Mouse (Mus musculus) ES-Bruce4 (cell line): ENCODE data around the gene Olfr1406. TPM values are rescaled to one million over a fixed set of nuclear protein-coding genes. Genes with fewer than 3 reads are reported as not detected.

Experiments
- H3K27ac ChIP-seq: 2 replicates; pipeline ENCODE4 v1.5.1; 2012; ENCODE audit warnings: low read length, inconsistent platforms; ENCODE audit not compliant: insufficient read depth
- H3K27me3 ChIP-seq: 2 replicates; pipeline ENCODE4 v1.6.1; 2012; ENCODE audit warnings: mild to moderate bottlenecking, low read length, inconsistent platforms; ENCODE audit not compliant: control insufficient read depth, poor library complexity, insufficient read depth, severe bottlenecking
- H3K36me3 ChIP-seq: 2 replicates; pipeline ENCODE4 v1.6.1; 2012; ENCODE audit warnings: inconsistent platforms, mild to moderate bottlenecking, low read length, moderate library complexity; ENCODE audit not compliant: control insufficient read depth, poor library complexity, insufficient read depth, severe bottlenecking
- H3K4me1 ChIP-seq: one replicate; pipeline ENCODE4 v1.8.1; 2011; ENCODE audit warnings: low read length; ENCODE audit not compliant: control insufficient read depth, insufficient read depth
- H3K4me3 ChIP-seq: 2 replicates; pipeline ENCODE4 v1.5.1; 2011; ENCODE audit warnings: low read depth, mild to moderate bottlenecking, low read length
- H3K9ac ChIP-seq: 2 replicates; pipeline ENCODE4 v1.6.1; 2012; ENCODE audit warnings: low read depth, mild to moderate bottlenecking, inconsistent platforms; ENCODE audit not compliant: poor library complexity, severe bottlenecking
- H3K9me3 ChIP-seq: replicated peaks from 2 replicates; pipeline ENCODE4 v1.6.1; 2012; ENCODE audit warnings: mild to moderate bottlenecking, low read length, inconsistent platforms; ENCODE audit not compliant: control insufficient read depth, poor library complexity, insufficient read depth, severe bottlenecking
- CTCF ChIP-seq: IDR thresholded peaks from one replicate; pipeline ENCODE4 v1.8.1; 2011; ENCODE audit warnings: low read depth, low read length
- EP300 ChIP-seq: IDR thresholded peaks from 2 replicates; pipeline ENCODE4 v1.6.1; 2011; ENCODE audit warnings: low read depth, low read length; ENCODE audit not compliant: insufficient read depth
- POLR2A ChIP-seq: IDR thresholded peaks from one replicate; pipeline ENCODE4 v1.8.1; 2011; ENCODE audit warnings: low read length; ENCODE audit not compliant: insufficient read depth
- polyA plus RNA-seq: library from polyadenylated mRNA; stranded (reverse); fragments of >200 nt; gene quantifications from 2 replicates; pipeline ENCODE4 v1.2.4, GENCODE M21; 2011; ENCODE audit warnings: low read depth; ENCODE audit not compliant: missing spikeins, insufficient read depth, insufficient read length

Olfr1406 gene
- polyA plus RNA-seq, 1 experiment: not detected

- Histone ChIP-seq H3K36me3 (no peaks in the 10 kb centered on the region), H3K4me3 (no peak overlapping the region), H3K4me1 (no peaks in the 10 kb centered on the region), H3K9me3 (no peaks in the 10 kb centered on the region), H3K9ac (no peak overlapping the region), H3K27ac (no peak overlapping the region), H3K27me3 (no peaks in the 10 kb centered on the region)
- TF ChIP-seq CTCF (no peak), POLR2A (no peak), EP300 (no peak)
These were observed 5.9 kb upstream of the Olfr1406 start for GRCm38 (mm10) chr1:173196359-173196758.

- Histone ChIP-seq H3K4me3 (no peak overlapping the region), H3K27me3 (no peaks in the 10 kb centered on the region), H3K36me3 (no peaks in the 10 kb centered on the region), H3K9me3 (no peaks in the 10 kb centered on the region), H3K9ac (no peak overlapping the region), H3K27ac (no peak overlapping the region), H3K4me1 (no peaks in the 10 kb centered on the region)
- no peak for TF ChIP-seq CTCF
- TF ChIP-seq EP300: no peak
- TF ChIP-seq POLR2A: no peak
These were observed 1.6 kb upstream of the Olfr1406 start for GRCm38 (mm10) chr1:173192059-173192458.

GRCm38 (mm10) chr1:173174154-173174842 is 16.1 kb downstream of the Olfr1406 start:
- no peaks in the 10 kb centered on the region for H3K9me3 ChIP-seq
- no peaks in the 10 kb centered on the region for H3K27me3 ChIP-seq
- no peak overlapping the region for H3K9ac ChIP-seq
- no peaks in the 10 kb centered on the region for H3K4me1 ChIP-seq
- H3K27ac ChIP-seq: no peak overlapping the region
- H3K36me3 ChIP-seq: no peaks in the 10 kb centered on the region
- TF ChIP-seq EP300 (no peak), POLR2A (no peak), CTCF (no peak)
- no peak overlapping the region for H3K4me3 ChIP-seq

- Histone ChIP-seq H3K4me1 (no peaks in the 10 kb centered on the region), H3K9me3 (no peaks in the 10 kb centered on the region), H3K27ac (no peak within 1 kb of the TSS), H3K27me3 (no peaks in the 10 kb centered on the region), H3K4me3 (no peak within 1 kb of the TSS), H3K36me3 (no peaks in the 10 kb centered on the region), H3K9ac (no peak within 1 kb of the TSS)
- no peak for TF ChIP-seq CTCF
- TF ChIP-seq EP300: no peak
- TF ChIP-seq POLR2A: no peak
These were observed 53.2 kb downstream of the Olfr1406 start, which contains the start of gene Olfr1408 for GRCm38 (mm10) chr1:173137274-173137673. Olfr1408 (minus strand) TSS chr1:173137374.

Other genes with a start within 250 kb of the Olfr1406 start
- not detected in 2 replicates for gene Olfr16, start 240.2 kb downstream of the Olfr1406 start, polyA plus RNA-seq
- gene Olfr1408, start 53.3 kb downstream of the Olfr1406 start, polyA plus RNA-seq: not detected in 2 replicates
- gene Olfr218, start 7.2 kb upstream of the Olfr1406 start, polyA plus RNA-seq: not detected in 2 replicates
- gene Olfr1404, start 21.8 kb upstream of the Olfr1406 start, polyA plus RNA-seq: not detected in 2 replicates
- gene Fcer1a, start 36.6 kb upstream of the Olfr1406 start, polyA plus RNA-seq: not detected in 2 replicates
- gene Olfr418, start 75.4 kb upstream of the Olfr1406 start, polyA plus RNA-seq: not detected in 2 replicates
- not detected in 2 replicates for gene Mptx2, start 87.1 kb upstream of the Olfr1406 start, polyA plus RNA-seq
- not detected in 2 replicates for gene Ackr1, start 143.1 kb upstream of the Olfr1406 start, polyA plus RNA-seq
- 38.9 and 49.8 TPM in 2 replicates for gene Aim2, start 160.2 kb upstream of the Olfr1406 start, polyA plus RNA-seq
- 0.44 and 0.70 TPM in 2 replicates for gene Cadm3, start 177.1 kb upstream of the Olfr1406 start, polyA plus RNA-seq